Mouse (Mus musculus): ENCODE results near the gene Tnfsf12.

The Tnfsf12 gene

GRCm38 (mm10) chr11:69645860-69646259, 49.8 kb downstream of the Tnfsf12 start:
- DNase-seq = no peak
